Mouse (Mus musculus): ENCODE measurements around the gene Atp1a2.

DNA sequence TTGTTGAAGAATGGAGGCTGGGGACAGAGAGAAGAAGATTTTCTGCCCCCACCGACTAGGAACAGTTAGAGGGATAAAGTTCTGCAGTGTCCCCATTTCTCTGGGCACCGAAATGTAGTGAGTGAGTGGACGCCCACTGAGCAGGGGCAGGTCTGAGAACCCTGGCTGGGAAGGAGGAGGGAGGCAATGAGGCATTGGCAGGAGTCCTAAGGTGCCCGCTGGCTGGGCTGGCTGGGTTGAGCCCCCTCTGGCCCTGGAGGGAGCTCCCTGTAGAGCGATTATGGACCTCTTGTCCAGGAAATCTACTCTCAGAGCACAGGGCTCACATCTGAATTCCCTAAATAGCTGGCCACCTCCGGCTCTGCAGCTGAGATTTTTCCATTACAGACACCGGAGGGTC lies 1.7 kb upstream of the Atp1a2 start:
- TF ChIP-seq EP300 (IDR thresholded peaks at IDR 0.05) (no peak), CTCF (IDR thresholded peaks at IDR 0.05) (no peak)
